Mouse (Mus musculus) thymus, postnatal 25 days (tissue): Measurements from ENCODE around the gene Gfod2.

Experiments
- DNase-seq: peaks from one replicate; pipeline ENCODE4 v3.0.0; 2022

Gfod2 gene

GRCm38 (mm10) chr8:105702001-105702401 lies 56.5 kb downstream of the Gfod2 start:
- DNase-seq, result no peak

GRCm38 (mm10) chr8:105700966-105701824 lies 57.3 kb downstream of the Gfod2 start, which contains the start of the genes Acd and Pard6a:
Gene Acd, minus strand, starts transcription at chr8:105701102.
Gene Pard6a, plus strand, starts transcription at chr8:105701148.
- DNase-seq, result peak; percentile 97

GRCm38 (mm10) chr8:105700566-105700965 lies 57.9 kb downstream of the Gfod2 start:
- no peak for DNase-seq

GRCm38 (mm10) chr8:105699488-105700215 lies 58.8 kb downstream of the Gfod2 start:
- no peak for DNase-seq

- no peak for DNase-seq
Observed at GRCm38 (mm10) chr8:105698734-105699133, 59.7 kb downstream of the Gfod2 start.

- no peak for DNase-seq
Observed at GRCm38 (mm10) chr8:105697196-105697780, 61.2 kb downstream of the Gfod2 start.

GRCm38 (mm10) chr8:105695080-105695780 lies 63.2 kb downstream of the Gfod2 start:
- no peak for DNase-seq

- DNase-seq, result no peak
Observed at GRCm38 (mm10) chr8:105694051-105694799, 64.2 kb downstream of the Gfod2 start.

- no peak for DNase-seq
Observed at GRCm38 (mm10) chr8:105693648-105694047, 64.8 kb downstream of the Gfod2 start.

GRCm38 (mm10) chr8:105692449-105693182 lies 65.8 kb downstream of the Gfod2 start:
- no peak for DNase-seq

- no peak for DNase-seq
Observed at GRCm38 (mm10) chr8:105690978-105691377, 67.5 kb downstream of the Gfod2 start.

GRCm38 (mm10) chr8:105689983-105690360 lies 68.5 kb downstream of the Gfod2 start:
- no peak for DNase-seq

- no peak for DNase-seq
Observed at GRCm38 (mm10) chr8:105689256-105689982, 69.0 kb downstream of the Gfod2 start.

- no peak for DNase-seq
Observed at GRCm38 (mm10) chr8:105688242-105688752, 70.2 kb downstream of the Gfod2 start.

- DNase-seq, result no peak
Observed at GRCm38 (mm10) chr8:105687512-105687911, 71.0 kb downstream of the Gfod2 start.

GRCm38 (mm10) chr8:105686551-105686950 lies 71.9 kb downstream of the Gfod2 start:
- peak; percentile 64 for DNase-seq

- peak; percentile 98 for DNase-seq
Observed at GRCm38 (mm10) chr8:105685796-105686308, 72.6 kb downstream of the Gfod2 start, which contains the start of gene Carmil2. Gene Carmil2, plus strand, starts transcription at chr8:105686274.

- no peak for DNase-seq
Observed at GRCm38 (mm10) chr8:105685325-105685724, 73.1 kb downstream of the Gfod2 start.

- DNase-seq, result no peak
Observed at GRCm38 (mm10) chr8:105677891-105678290, 80.6 kb downstream of the Gfod2 start.
